Mouse (Mus musculus): ENCODE results near the gene Cmtm5. TPM values are rescaled to one million over a fixed set of nuclear protein-coding genes. Genes with fewer than 3 reads are reported as not detected.

Gene Cmtm5
- 0.49 and 0.90 TPM in 2 replicates for polyA plus RNA-seq (2014; fragmentation: Nextera tagmentation; extraction: Ambion mirVana)

GRCm38 (mm10) chr14:54935904-54936830 is at the start of gene Cmtm5:
Cmtm5 (plus strand) TSS chr14:54936261.
- no peak within 1 kb of the TSS for H3K4me3 ChIP-seq (ENCODE audit: low read depth, low read length)
- H3K27ac ChIP-seq (ENCODE audit: low read depth, low read length): peak within 1 kb of the TSS; percentile 29; the same call in 1 of the 2 replicates
- H3K27me3 ChIP-seq (ENCODE audit: control insufficient read depth, insufficient read depth, low read length): no peaks in the 10 kb centered on the region
- H3K4me2 ChIP-seq: peak within 1 kb of the TSS; percentile 14; the same call in 1 of the 2 replicates
- no peaks in the 10 kb centered on the region for H3K36me3 ChIP-seq (ENCODE audit: control insufficient read depth, insufficient read depth, low read length)
- no peaks in the 10 kb centered on the region for H3K9me3 ChIP-seq (replicated peaks; ENCODE audit: control insufficient read depth, low read length)
- WGBS (ENCODE audit: insufficient replicate concordance): 27% methylated on average over 8 of the region's 8 CpGs
- H3K9ac ChIP-seq (ENCODE audit: low read depth, low read length): no peak within 1 kb of the TSS
- ATAC-seq (replicated peaks; ENCODE audit: insufficient number of reproducible peaks, low FRiP score, low TSS enrichment): no peak
- 0 out of 2 replicates have a peak, but pooled peaks cover 4% of the 10 kb centered on the region for H3K4me1 ChIP-seq (ENCODE audit: control insufficient read depth, insufficient read depth, low read length)

- H3K4me1 ChIP-seq (ENCODE audit: control insufficient read depth, insufficient read depth, low read length): peaks cover 21% of the 10 kb centered on the region
- H3K4me2 ChIP-seq: peak within 1 kb of the TSS; percentile 77
- H3K36me3 ChIP-seq (ENCODE audit: control insufficient read depth, insufficient read depth, low read length): peaks cover 11% of the 10 kb centered on the region
- WGBS (ENCODE audit: insufficient replicate concordance): 97% methylated on average over 3 of the region's 3 CpGs
- H3K9ac ChIP-seq (ENCODE audit: low read depth, low read length): peak within 1 kb of the TSS; percentile 62
- ATAC-seq (replicated peaks; ENCODE audit: insufficient number of reproducible peaks, low FRiP score, low TSS enrichment): no peak
- H3K9me3 ChIP-seq (replicated peaks; ENCODE audit: control insufficient read depth, low read length): no peaks in the 10 kb centered on the region
- H3K27me3 ChIP-seq (ENCODE audit: control insufficient read depth, insufficient read depth, low read length): no peaks in the 10 kb centered on the region
- peak within 1 kb of the TSS; percentile 83 for H3K27ac ChIP-seq (ENCODE audit: low read depth, low read length)
- H3K4me3 ChIP-seq (ENCODE audit: low read depth, low read length): peak within 1 kb of the TSS; percentile 96
These were observed 43.9 kb upstream of the Cmtm5 start, which contains the start of gene Pabpn1 for GRCm38 (mm10) chr14:54892200-54892599. Pabpn1 (plus strand) TSS chr14:54892500.

GRCm38 (mm10) chr14:54893651-54894181 is 42.3 kb upstream of the Cmtm5 start:
- WGBS (ENCODE audit: insufficient replicate concordance): under 1% methylated on average over 38 of the region's 38 CpGs
- Histone ChIP-seq H3K9me3 (replicated peaks; ENCODE audit: control insufficient read depth, low read length) (no peaks in the 10 kb centered on the region), H3K27me3 (ENCODE audit: control insufficient read depth, insufficient read depth, low read length) (no peaks in the 10 kb centered on the region), H3K27ac (ENCODE audit: low read depth, low read length) (peak overlapping the region; percentile 97), H3K9ac (ENCODE audit: low read depth, low read length) (peak overlapping the region; percentile 100), H3K4me3 (ENCODE audit: low read depth, low read length) (peak overlapping the region; percentile 96), H3K4me1 (ENCODE audit: control insufficient read depth, insufficient read depth, low read length) (peaks cover 26% of the 10 kb centered on the region), H3K36me3 (ENCODE audit: control insufficient read depth, insufficient read depth, low read length) (peaks cover 18% of the 10 kb centered on the region), H3K4me2 (peak overlapping the region; percentile 79)
- ATAC-seq (replicated peaks; ENCODE audit: insufficient number of reproducible peaks, low FRiP score, low TSS enrichment): peak; percentile 98

GRCm38 (mm10) chr14:54894296-54895151 is 41.5 kb upstream of the Cmtm5 start:
- peak overlapping the region; percentile 79 for H3K4me2 ChIP-seq
- peak overlapping the region; percentile 97 for H3K27ac ChIP-seq (ENCODE audit: low read depth, low read length)
- peaks cover 18% of the 10 kb centered on the region for H3K36me3 ChIP-seq (ENCODE audit: control insufficient read depth, insufficient read depth, low read length)
- no peaks in the 10 kb centered on the region for H3K9me3 ChIP-seq (replicated peaks; ENCODE audit: control insufficient read depth, low read length)
- peak overlapping the region; percentile 100 for H3K9ac ChIP-seq (ENCODE audit: low read depth, low read length)
- H3K4me1 ChIP-seq (ENCODE audit: control insufficient read depth, insufficient read depth, low read length): peaks cover 26% of the 10 kb centered on the region
- H3K4me3 ChIP-seq (ENCODE audit: low read depth, low read length): peak overlapping the region; percentile 96
- under 1% methylated on average over 53 of the region's 54 CpGs for WGBS (ENCODE audit: insufficient replicate concordance)
- no peaks in the 10 kb centered on the region for H3K27me3 ChIP-seq (ENCODE audit: control insufficient read depth, insufficient read depth, low read length)
- ATAC-seq (replicated peaks; ENCODE audit: insufficient number of reproducible peaks, low FRiP score, low TSS enrichment): peak; percentile 78

GRCm38 (mm10) chr14:54897445-54897844 is 38.6 kb upstream of the Cmtm5 start:
- Histone ChIP-seq H3K27me3 (ENCODE audit: control insufficient read depth, insufficient read depth, low read length) (no peaks in the 10 kb centered on the region), H3K9me3 (replicated peaks; ENCODE audit: control insufficient read depth, low read length) (no peaks in the 10 kb centered on the region), H3K4me2 (no peak overlapping the region), H3K9ac (ENCODE audit: low read depth, low read length) (no peak overlapping the region), H3K27ac (ENCODE audit: low read depth, low read length) (no peak overlapping the region; the same call in 1 of the 2 replicates), H3K4me3 (ENCODE audit: low read depth, low read length) (no peak overlapping the region), H3K36me3 (ENCODE audit: control insufficient read depth, insufficient read depth, low read length) (peaks cover 18% of the 10 kb centered on the region), H3K4me1 (ENCODE audit: control insufficient read depth, insufficient read depth, low read length) (peaks cover 26% of the 10 kb centered on the region)
- WGBS (ENCODE audit: insufficient replicate concordance): 56% methylated on average over 2 of the region's 2 CpGs
- no peak for ATAC-seq (replicated peaks; ENCODE audit: insufficient number of reproducible peaks, low FRiP score, low TSS enrichment)

GRCm38 (mm10) chr14:54900383-54900782 is 35.7 kb upstream of the Cmtm5 start:
- no peaks in the 10 kb centered on the region for H3K27me3 ChIP-seq (ENCODE audit: control insufficient read depth, insufficient read depth, low read length)
- no peak overlapping the region for H3K9ac ChIP-seq (ENCODE audit: low read depth, low read length)
- H3K9me3 ChIP-seq (replicated peaks; ENCODE audit: control insufficient read depth, low read length): no peaks in the 10 kb centered on the region
- H3K36me3 ChIP-seq (ENCODE audit: control insufficient read depth, insufficient read depth, low read length): peaks cover 18% of the 10 kb centered on the region
- ATAC-seq (replicated peaks; ENCODE audit: insufficient number of reproducible peaks, low FRiP score, low TSS enrichment): no peak; the same call in 1 of the 2 replicates
- H3K4me2 ChIP-seq: no peak overlapping the region
- WGBS (ENCODE audit: insufficient replicate concordance): 0% methylated on average over 3 of the region's 3 CpGs
- peaks cover 22% of the 10 kb centered on the region for H3K4me1 ChIP-seq (ENCODE audit: control insufficient read depth, insufficient read depth, low read length)
- no peak overlapping the region for H3K4me3 ChIP-seq (ENCODE audit: low read depth, low read length)
- H3K27ac ChIP-seq (ENCODE audit: low read depth, low read length): no peak overlapping the region

GRCm38 (mm10) chr14:54903641-54904040 is 32.4 kb upstream of the Cmtm5 start:
- no peak overlapping the region for H3K4me3 ChIP-seq (ENCODE audit: low read depth, low read length)
- no peak overlapping the region for H3K9ac ChIP-seq (ENCODE audit: low read depth, low read length)
- peaks cover 2% of the 10 kb centered on the region; the same call in 1 of the 2 replicates for H3K27me3 ChIP-seq (ENCODE audit: control insufficient read depth, insufficient read depth, low read length)
- H3K27ac ChIP-seq (ENCODE audit: low read depth, low read length): no peak overlapping the region
- peaks cover 12% of the 10 kb centered on the region for H3K36me3 ChIP-seq (ENCODE audit: control insufficient read depth, insufficient read depth, low read length)
- WGBS (ENCODE audit: insufficient replicate concordance): 89% methylated on average over 4 of the region's 4 CpGs
- no peak overlapping the region for H3K4me2 ChIP-seq
- no peak for ATAC-seq (replicated peaks; ENCODE audit: insufficient number of reproducible peaks, low FRiP score, low TSS enrichment)
- H3K4me1 ChIP-seq (ENCODE audit: control insufficient read depth, insufficient read depth, low read length): peaks cover 3% of the 10 kb centered on the region; the same call in 1 of the 2 replicates
- no peaks in the 10 kb centered on the region for H3K9me3 ChIP-seq (replicated peaks; ENCODE audit: control insufficient read depth, low read length)

- Histone ChIP-seq H3K9ac (ENCODE audit: low read depth, low read length) (no peak overlapping the region), H3K4me2 (no peak overlapping the region), H3K4me3 (ENCODE audit: low read depth, low read length) (no peak overlapping the region), H3K27me3 (ENCODE audit: control insufficient read depth, insufficient read depth, low read length) (peaks cover 2% of the 10 kb centered on the region; the same call in 1 of the 2 replicates), H3K9me3 (replicated peaks; ENCODE audit: control insufficient read depth, low read length) (no peaks in the 10 kb centered on the region), H3K4me1 (ENCODE audit: control insufficient read depth, insufficient read depth, low read length) (peaks cover 16% of the 10 kb centered on the region), H3K36me3 (ENCODE audit: control insufficient read depth, insufficient read depth, low read length) (peaks cover 12% of the 10 kb centered on the region), H3K27ac (ENCODE audit: low read depth, low read length) (no peak overlapping the region)
- 73% methylated on average over 7 of the region's 7 CpGs for WGBS (ENCODE audit: insufficient replicate concordance)
- no peak for ATAC-seq (replicated peaks; ENCODE audit: insufficient number of reproducible peaks, low FRiP score, low TSS enrichment)
These were observed 27.4 kb upstream of the Cmtm5 start for GRCm38 (mm10) chr14:54908682-54909081.

Measured in heart, embryonic 11.5 days (tissue).